Mouse (Mus musculus) intestine, embryonic 15.5 days (tissue): Measurements from ENCODE around the gene Ppm1k. TPM values are rescaled to one million over a fixed set of nuclear protein-coding genes. Genes with fewer than 3 reads are reported as not detected.
A peak's percentile ranks its signal among the peaks of the same experiment; 100 is the strongest.

Experiments
- ATAC-seq: fragments of 200-750 bp; cut with Nextera tagmentation; 2 replicates; pipeline ENCODE4 v1.8.0; 2017; ENCODE audit warnings: moderate TSS enrichment, moderate library complexity
- H3K27ac ChIP-seq: fragments of 300-500 bp; sonication (generic); 2 replicates; pipeline ENCODE4 v1.5.1; 2015; ENCODE audit warnings: mild to moderate bottlenecking, inconsistent platforms
- H3K27me3 ChIP-seq: fragments of 300-500 bp; sonication (generic); replicated peaks from 2 replicates; pipeline ENCODE4 v1.6.1; 2015; ENCODE audit warnings: inconsistent platforms
- H3K36me3 ChIP-seq: fragments of 300-500 bp; sonication (generic); 2 replicates; pipeline ENCODE4 v1.6.1; 2015; ENCODE audit warnings: inconsistent platforms
- H3K4me1 ChIP-seq: fragments of 300-500 bp; sonication (generic); replicated peaks from 2 replicates; pipeline ENCODE4 v1.6.1; 2015; ENCODE audit warnings: inconsistent platforms
- H3K4me2 ChIP-seq: fragments of 300-500 bp; sonication (generic); replicated peaks from 2 replicates; pipeline ENCODE4 v1.6.1; 2015; ENCODE audit warnings: mild to moderate bottlenecking, inconsistent platforms
- H3K4me3 ChIP-seq: fragments of 300-500 bp; sonication (generic); replicated peaks from 2 replicates; pipeline ENCODE4 v1.5.1; 2015; ENCODE audit warnings: inconsistent platforms
- H3K9ac ChIP-seq: fragments of 300-500 bp; sonication (generic); 2 replicates; pipeline ENCODE4 v1.6.1; 2015; ENCODE audit warnings: inconsistent platforms
- H3K9me3 ChIP-seq: fragments of 300-500 bp; sonication (generic); 2 replicates; pipeline ENCODE4 v1.6.1; 2016; ENCODE audit warnings: inconsistent platforms
- WGBS: fragments of 180-500 bp; shearing (Covaris S2); methylation state at CpG from one replicate; pipeline ENCODE4 v1.1.7; 2015; 5-methylcytosine and 5-hydroxymethylcytosine counted together
- polyA plus RNA-seq: library from polyadenylated mRNA; unstranded; fragments of >200 nt; fragmentation: Nextera tagmentation; extraction: Ambion mirVana; gene quantifications from 2 replicates; pipeline ENCODE4 v1.2.1, GENCODE M21; 2015

Ppm1k gene
- polyA plus RNA-seq, result 4.1 and 4.4 TPM in 2 replicates

DNA sequence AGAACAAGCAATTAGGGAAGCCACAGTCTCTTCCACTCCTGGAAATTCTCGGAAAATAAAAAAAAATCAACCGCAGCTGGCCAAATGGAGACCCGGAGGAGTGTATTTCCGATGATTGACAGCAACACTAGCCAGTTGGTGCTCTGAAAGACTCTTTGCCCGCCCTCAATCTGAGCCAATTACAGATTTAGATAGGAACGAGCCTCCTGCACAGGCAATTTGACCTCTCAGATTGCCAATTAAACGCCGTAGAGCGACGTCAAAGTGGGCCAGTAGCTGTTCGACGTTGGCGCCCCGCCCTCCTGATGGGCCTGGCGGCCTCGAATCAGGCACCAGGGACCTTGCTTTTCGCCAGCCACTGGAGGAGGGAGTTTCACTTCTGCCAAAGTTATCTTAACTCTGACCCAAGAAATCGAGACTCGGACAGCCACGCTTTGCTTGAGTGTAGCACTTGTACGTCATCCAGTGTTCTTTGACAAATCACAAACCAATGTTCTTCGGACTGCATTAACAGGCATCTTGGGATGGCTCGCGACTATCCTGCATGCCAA lies at the start of gene Ppm1k:
Gene Ppm1k (minus strand): TSS at position 83 of the 551 bp plus-strand sequence.
- peak; percentile 99 for ATAC-seq
- WGBS, result under 1% methylated on average over 24 of the region's 24 CpGs
- no peaks in the 10 kb centered on the region for H3K36me3 ChIP-seq
- H3K27ac ChIP-seq, result peak within 1 kb of the TSS; percentile 83
- peaks cover 6% of the 10 kb centered on the region; the same call in 1 of the 2 replicates for H3K4me1 ChIP-seq
- H3K9ac ChIP-seq, result peak within 1 kb of the TSS; percentile 66
- no peaks in the 10 kb centered on the region for H3K9me3 ChIP-seq
- peak within 1 kb of the TSS; percentile 83 for H3K4me2 ChIP-seq
- no peaks in the 10 kb centered on the region for H3K27me3 ChIP-seq
- H3K4me3 ChIP-seq, result peak within 1 kb of the TSS; percentile 68

DNA sequence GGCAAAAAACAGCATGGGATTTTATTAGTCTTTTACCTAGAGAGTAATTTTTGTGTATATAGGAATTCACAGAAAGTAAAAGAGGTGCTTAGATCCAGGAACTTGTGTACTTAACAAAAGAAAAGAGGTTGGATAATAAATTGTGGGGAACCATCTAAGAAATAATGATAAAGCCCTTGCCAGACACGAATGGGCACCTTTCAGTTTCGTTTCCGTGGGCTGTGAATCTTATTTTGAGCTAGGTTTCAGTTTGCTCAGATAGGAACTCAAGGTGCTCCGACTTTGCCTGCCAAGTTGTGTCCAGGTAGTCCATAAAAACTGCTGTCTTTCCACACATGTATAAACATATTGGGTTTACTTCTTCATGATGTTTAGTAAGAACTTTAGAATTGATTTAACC lies 47.1 kb upstream of the Ppm1k start:
- no peak overlapping the region for H3K4me2 ChIP-seq
- H3K4me3 ChIP-seq, result no peak overlapping the region
- no peak for ATAC-seq

GRCm38 (mm10) chr6:57581595-57581994 lies 46.3 kb upstream of the Ppm1k start:
- Histone ChIP-seq H3K4me3 (peak overlapping the region; percentile 61), H3K9ac (no peak overlapping the region), H3K27ac (no peak overlapping the region), H3K36me3 (no peaks in the 10 kb centered on the region), H3K9me3 (no peaks in the 10 kb centered on the region), H3K27me3 (no peaks in the 10 kb centered on the region), H3K4me1 (no peaks in the 10 kb centered on the region), H3K4me2 (peak overlapping the region; percentile 87)
- ATAC-seq, result no peak
- 87% methylated on average over 12 of the region's 12 CpGs for WGBS

More for the DNA sequence above, 47.1 kb upstream of the Ppm1k start:
- no peak overlapping the region for H3K27ac ChIP-seq
- no peaks in the 10 kb centered on the region for H3K9me3 ChIP-seq
- no peaks in the 10 kb centered on the region for H3K27me3 ChIP-seq
- no peak overlapping the region for H3K9ac ChIP-seq
- H3K4me1 ChIP-seq, result no peaks in the 10 kb centered on the region
- 76% methylated on average over 4 of the region's 4 CpGs for WGBS
- H3K36me3 ChIP-seq, result no peaks in the 10 kb centered on the region

- ATAC-seq, result peak; percentile 95
- 2% methylated on average over 16 of the region's 16 CpGs for WGBS
Measured at GRCm38 (mm10) chr6:57580881-57581548, 45.7 kb upstream of the Ppm1k start, which contains the start of gene Herc6. TSS of gene Herc6 (plus strand) at chr6:57581000.

GRCm38 (mm10) chr6:57571587-57571986 lies 36.3 kb upstream of the Ppm1k start:
- H3K36me3 ChIP-seq, result no peaks in the 10 kb centered on the region
- H3K9me3 ChIP-seq, result no peaks in the 10 kb centered on the region
- no peak overlapping the region for H3K9ac ChIP-seq
- no peak overlapping the region for H3K4me3 ChIP-seq
- no peak overlapping the region for H3K27ac ChIP-seq
- no peak for ATAC-seq
- H3K4me2 ChIP-seq, result no peak overlapping the region
- no peaks in the 10 kb centered on the region for H3K27me3 ChIP-seq
- H3K4me1 ChIP-seq, result no peaks in the 10 kb centered on the region

More at GRCm38 (mm10) chr6:57580881-57581548, 45.7 kb upstream of the Ppm1k start, which contains the start of gene Herc6:
- H3K4me3 ChIP-seq, result peak within 1 kb of the TSS; percentile 61
- peak within 1 kb of the TSS; percentile 87 for H3K4me2 ChIP-seq
- no peaks in the 10 kb centered on the region for H3K36me3 ChIP-seq
- H3K9ac ChIP-seq, result peak within 1 kb of the TSS; percentile 60
- no peaks in the 10 kb centered on the region for H3K9me3 ChIP-seq
- no peaks in the 10 kb centered on the region for H3K27me3 ChIP-seq
- peak within 1 kb of the TSS; percentile 77 for H3K27ac ChIP-seq
- H3K4me1 ChIP-seq, result no peaks in the 10 kb centered on the region

GRCm38 (mm10) chr6:57570170-57570974 lies 35.1 kb upstream of the Ppm1k start:
- Histone ChIP-seq H3K27me3 (no peaks in the 10 kb centered on the region), H3K4me1 (no peaks in the 10 kb centered on the region), H3K4me3 (no peak overlapping the region), H3K4me2 (no peak overlapping the region), H3K36me3 (no peaks in the 10 kb centered on the region), H3K27ac (no peak overlapping the region), H3K9ac (no peak overlapping the region), H3K9me3 (no peaks in the 10 kb centered on the region)
- WGBS, result 13% methylated on average over 6 of the region's 6 CpGs
- no peak for ATAC-seq

DNA sequence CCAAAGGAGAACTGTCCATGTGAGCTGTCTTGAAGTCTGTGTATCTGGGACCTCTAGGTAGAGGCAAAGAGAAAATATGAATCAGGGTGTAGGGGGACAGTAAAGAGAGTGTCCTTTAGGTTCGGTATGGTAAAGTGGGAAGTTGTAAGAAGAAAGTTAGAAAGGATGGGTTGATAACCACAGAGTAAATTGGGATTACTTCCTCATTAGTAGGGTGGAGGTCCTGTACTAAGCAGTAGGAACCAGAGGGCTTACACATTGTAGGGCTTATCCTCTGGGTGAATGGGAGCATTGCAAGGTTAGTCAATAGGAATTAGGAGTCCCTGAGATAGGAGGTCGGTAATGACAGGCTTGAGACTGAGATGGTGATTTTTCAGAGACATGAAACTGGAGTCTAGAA lies 32.4 kb upstream of the Ppm1k start:
- ATAC-seq, result no peak
- H3K27me3 ChIP-seq, result no peaks in the 10 kb centered on the region
- H3K9me3 ChIP-seq, result no peaks in the 10 kb centered on the region
- no peak overlapping the region for H3K4me2 ChIP-seq
- no peak overlapping the region for H3K27ac ChIP-seq
- H3K4me1 ChIP-seq, result no peaks in the 10 kb centered on the region
- no peak overlapping the region for H3K9ac ChIP-seq
- no peak overlapping the region for H3K4me3 ChIP-seq
- 85% methylated on average over 2 of the region's 2 CpGs for WGBS
- no peaks in the 10 kb centered on the region for H3K36me3 ChIP-seq

- no peak overlapping the region for H3K4me2 ChIP-seq
- H3K27me3 ChIP-seq, result no peaks in the 10 kb centered on the region
- no peak overlapping the region for H3K27ac ChIP-seq
- no peak overlapping the region for H3K4me3 ChIP-seq
- H3K9ac ChIP-seq, result no peak overlapping the region
- 95% methylated on average over 7 of the region's 7 CpGs for whole genome bisulfite sequencing
- no peaks in the 10 kb centered on the region for H3K36me3 ChIP-seq
- no peaks in the 10 kb centered on the region for H3K4me1 ChIP-seq
- no peak for ATAC-seq
- no peaks in the 10 kb centered on the region for H3K9me3 ChIP-seq
Measured at GRCm38 (mm10) chr6:57565452-57565851, 30.2 kb upstream of the Ppm1k start.

- H3K27me3 ChIP-seq, result no peaks in the 10 kb centered on the region
- no peak overlapping the region for H3K9ac ChIP-seq
- WGBS, result 81% methylated on average over 1 of the region's 1 CpGs
- no peaks in the 10 kb centered on the region for H3K36me3 ChIP-seq
- H3K9me3 ChIP-seq, result no peaks in the 10 kb centered on the region
- H3K4me1 ChIP-seq, result no peaks in the 10 kb centered on the region
- ATAC-seq, result no peak
- no peak overlapping the region for H3K4me3 ChIP-seq
- no peak overlapping the region for H3K4me2 ChIP-seq
- no peak overlapping the region for H3K27ac ChIP-seq
Measured at GRCm38 (mm10) chr6:57563454-57563853, 28.2 kb upstream of the Ppm1k start.

DNA sequence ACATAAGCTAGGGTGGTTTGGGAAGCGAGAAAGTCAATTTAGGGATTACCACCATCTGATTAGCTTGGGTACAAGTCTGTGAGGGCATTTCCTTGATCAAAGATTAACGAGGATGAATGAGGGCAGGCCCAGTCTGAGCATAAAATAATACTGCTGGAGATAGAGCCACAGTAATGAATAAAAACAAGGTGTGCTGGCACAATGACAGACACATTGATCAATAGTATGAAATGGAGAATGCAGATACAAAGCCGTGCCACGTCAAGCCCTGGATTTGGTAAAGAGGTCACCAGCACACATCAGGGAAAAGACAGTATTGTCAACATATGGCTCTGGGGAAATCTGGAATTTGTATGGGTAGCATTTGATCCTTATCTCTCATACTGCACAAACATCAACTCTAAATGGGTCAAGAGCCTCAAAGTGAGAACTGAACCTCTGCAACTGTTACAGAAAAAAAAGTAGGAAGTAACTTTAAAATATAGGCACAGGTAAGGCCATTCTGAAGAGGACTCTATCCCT lies 22.6 kb upstream of the Ppm1k start:
- Histone ChIP-seq H3K36me3 (no peaks in the 10 kb centered on the region), H3K4me2 (no peak overlapping the region), H3K9ac (no peak overlapping the region), H3K4me1 (no peaks in the 10 kb centered on the region), H3K4me3 (no peak overlapping the region), H3K27ac (no peak overlapping the region), H3K27me3 (no peaks in the 10 kb centered on the region), H3K9me3 (no peaks in the 10 kb centered on the region)
- no peak for ATAC-seq
- WGBS, result 54% methylated on average over 4 of the region's 4 CpGs

DNA sequence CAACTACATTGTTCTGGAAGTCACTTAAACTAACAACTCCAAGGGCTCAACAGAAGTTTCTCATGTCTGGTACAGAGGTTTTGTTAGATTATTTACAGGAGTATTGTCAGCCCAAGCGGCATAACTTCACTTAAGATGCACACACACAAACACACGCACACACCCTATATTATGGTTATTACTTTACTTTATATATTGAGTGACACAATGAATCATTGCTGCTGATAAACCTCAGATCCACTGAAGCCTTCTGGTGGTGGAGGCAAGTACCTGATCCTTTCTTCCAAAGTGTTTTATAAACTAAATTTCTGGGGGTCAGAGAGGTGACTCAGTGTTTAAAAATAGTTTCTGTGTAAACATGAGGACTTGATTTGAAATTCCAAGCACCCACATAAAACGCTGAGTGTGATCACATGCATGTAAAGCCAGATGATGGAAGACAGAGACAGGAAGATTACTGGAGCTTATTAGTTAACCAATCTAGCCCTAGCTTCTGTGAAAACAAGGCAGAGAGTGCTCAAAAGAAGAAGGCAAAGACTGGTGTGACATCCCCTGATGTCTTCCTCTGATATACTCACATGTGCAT lies 16.0 kb upstream of the Ppm1k start:
- Histone ChIP-seq H3K4me3 (no peak overlapping the region), H3K4me2 (no peak overlapping the region), H3K9ac (no peak overlapping the region), H3K4me1 (no peaks in the 10 kb centered on the region), H3K9me3 (no peaks in the 10 kb centered on the region), H3K36me3 (no peaks in the 10 kb centered on the region), H3K27me3 (no peaks in the 10 kb centered on the region), H3K27ac (no peak overlapping the region)
- peak; percentile 62 for ATAC-seq
- 16% methylated on average over 3 of the region's 3 CpGs for WGBS

DNA sequence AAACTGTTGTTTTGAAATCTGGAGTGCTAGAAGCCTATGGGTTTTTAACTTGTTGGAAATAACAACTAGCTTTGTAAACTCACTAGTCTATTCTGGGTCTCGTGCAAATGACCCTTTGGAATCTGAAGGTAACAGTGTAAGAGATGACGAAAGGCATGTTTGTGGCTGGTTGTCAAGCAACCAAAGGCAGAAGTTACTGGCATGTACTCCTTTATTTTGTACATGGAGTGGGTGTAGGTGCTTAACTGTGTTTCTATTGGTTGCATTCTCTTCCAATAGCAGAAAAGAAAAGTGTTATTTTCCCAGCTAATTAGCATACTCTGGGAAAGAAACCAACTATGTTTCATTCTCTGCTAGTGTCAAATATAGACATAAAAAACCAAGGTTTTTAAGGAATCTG lies 9.6 kb upstream of the Ppm1k start:
- H3K27me3 ChIP-seq, result no peaks in the 10 kb centered on the region
- ATAC-seq, result no peak
- H3K36me3 ChIP-seq, result no peaks in the 10 kb centered on the region
- 65% methylated on average over 2 of the region's 2 CpGs for WGBS
- H3K4me3 ChIP-seq, result no peak overlapping the region
- H3K9ac ChIP-seq, result no peak overlapping the region
- no peak overlapping the region for H3K4me2 ChIP-seq
- H3K27ac ChIP-seq, result no peak overlapping the region
- no peaks in the 10 kb centered on the region for H3K4me1 ChIP-seq
- no peaks in the 10 kb centered on the region for H3K9me3 ChIP-seq
